Mouse (Mus musculus) heart, adult 18-20 months (tissue): ENCODE results near the gene Sycp1. TPM values are rescaled to one million over a fixed set of nuclear protein-coding genes. Genes with fewer than 3 reads are reported as not detected.

Experiments
- DNase-seq, 2 experiments: peaks; one replicate each; pipeline ENCODE4 v3.0.0; 2021 to 2022; ENCODE audit warnings: mixed read lengths in 1 of 2
- long read RNA-seq, 2 experiments: library from polyadenylated mRNA; stranded (forward); transcript quantifications; one replicate each; pipeline ENCODE4 v2.0.0; 2021
- total RNA-seq, 2 experiments: library from RNA; stranded (reverse); gene quantifications; 2 replicates each; pipeline ENCODE4 v1.2.3; 2021

Sycp1 gene
- total RNA-seq = under 1 TPM in 1 of 2 experiments, not detected in 1; 0.25 TPM
- long read RNA-seq, experiment 1 = 0 reads
- long read RNA-seq, experiment 2 = 0 reads

- DNase-seq = no peak
Observed at GRCm38 (mm10) chr3:102935451-102936354, at the start of gene Sycp1. TSS of gene Sycp1 (minus strand) at chr3:102936100.

GRCm38 (mm10) chr3:102980349-102980736, 44.4 kb upstream of the Sycp1 start:
- no peak for DNase-seq

GRCm38 (mm10) chr3:102979550-102980348, 43.8 kb upstream of the Sycp1 start:
- no peak for DNase-seq

GRCm38 (mm10) chr3:102976906-102977305, 41.0 kb upstream of the Sycp1 start:
- no peak for DNase-seq

- DNase-seq = no peak
Observed at GRCm38 (mm10) chr3:102970508-102970907, 34.6 kb upstream of the Sycp1 start.

GRCm38 (mm10) chr3:102970067-102970466, 34.2 kb upstream of the Sycp1 start:
- no peak for DNase-seq

- DNase-seq = no peak
Observed at GRCm38 (mm10) chr3:102964033-102964432, 28.1 kb upstream of the Sycp1 start, which contains the start of gene Nr1h5. TSS of gene Nr1h5 (minus strand) at chr3:102964133.

GRCm38 (mm10) chr3:102955596-102955995, 19.7 kb upstream of the Sycp1 start:
- no peak for DNase-seq

GRCm38 (mm10) chr3:102955143-102955542, 19.2 kb upstream of the Sycp1 start:
- DNase-seq = no peak

- no peak for DNase-seq
Observed at GRCm38 (mm10) chr3:102954476-102954875, 18.6 kb upstream of the Sycp1 start.

- DNase-seq = no peak
Observed at GRCm38 (mm10) chr3:102946861-102947260, 11.0 kb upstream of the Sycp1 start.

- DNase-seq = no peak
Observed at GRCm38 (mm10) chr3:102946312-102946711, 10.4 kb upstream of the Sycp1 start.

GRCm38 (mm10) chr3:102938100-102938499, 2.2 kb upstream of the Sycp1 start:
- DNase-seq = no peak

- no peak for DNase-seq
Observed at GRCm38 (mm10) chr3:102899136-102899535, 36.8 kb downstream of the Sycp1 start.

- DNase-seq = no peak
Observed at GRCm38 (mm10) chr3:102880529-102880928, 55.4 kb downstream of the Sycp1 start.

- no peak for DNase-seq
Observed at GRCm38 (mm10) chr3:102848661-102849060, 87.2 kb downstream of the Sycp1 start.

- no peak for DNase-seq
Observed at GRCm38 (mm10) chr3:102842386-102842785, 93.5 kb downstream of the Sycp1 start.

- DNase-seq = peak; percentile 71 to 88
Observed at GRCm38 (mm10) chr3:102803937-102804336, 132.0 kb downstream of the Sycp1 start.

GRCm38 (mm10) chr3:102787369-102787768, 148.5 kb downstream of the Sycp1 start:
- DNase-seq = no peak

GRCm38 (mm10) chr3:102782618-102783017, 153.3 kb downstream of the Sycp1 start, which contains the start of gene Tshb:
TSS of gene Tshb (minus strand) at chr3:102782718.
- no peak for DNase-seq

- DNase-seq = no peak
Observed at GRCm38 (mm10) chr3:102773018-102773417, 162.9 kb downstream of the Sycp1 start.
